Mouse (Mus musculus) inflammation-experienced regulatory T-cells, adult 6 months (primary cell): ENCODE results near the gene Clock. TPM values are rescaled to one million over a fixed set of nuclear protein-coding genes. Genes with fewer than 3 reads are reported as not detected.

Experiments used
- ATAC-seq: one replicate; pipeline ENCODE4 v1.8.0; 2017
- polyA plus RNA-seq, 3 experiments: library from polyadenylated mRNA; unstranded; fragments of 100-300 nt; shearing (Covaris generic); gene quantifications; one replicate each; pipeline ENCODE4 v1.2.1; 2017

The Clock gene
- 10 to 100 TPM; 14.9 to 19.4 (median 18.8) TPM for polyA plus RNA-seq

GRCm38 (mm10) chr5:76304452-76305341 is at the start of gene Clock:
Gene Clock (minus strand): TSS chr5:76304792.
- peak; percentile 74 for ATAC-seq

- ATAC-seq, result no peak
Measured at GRCm38 (mm10) chr5:76351953-76352611, 47.5 kb upstream of the Clock start.

DNA sequence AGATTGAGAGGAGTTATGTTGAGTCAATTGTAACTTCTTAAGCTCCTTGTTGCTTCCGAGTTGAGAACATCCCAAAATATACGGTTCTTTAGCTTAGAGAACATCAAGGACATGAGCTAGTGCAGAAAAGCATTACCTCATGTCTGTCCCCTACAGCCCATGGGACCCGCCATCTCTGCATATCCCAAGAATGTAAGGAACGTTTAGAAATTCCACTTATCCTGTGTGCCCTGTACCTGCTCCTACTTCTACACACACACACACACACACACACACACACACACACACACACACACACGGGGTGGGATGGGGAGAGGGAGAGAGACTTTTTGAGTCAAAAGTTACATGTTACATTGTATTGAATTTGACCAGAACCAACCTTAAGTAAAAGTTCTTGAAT is 46.9 kb upstream of the Clock start:
- ATAC-seq, result no peak

GRCm38 (mm10) chr5:76346137-76346536 is 41.5 kb upstream of the Clock start:
- ATAC-seq, result no peak

- ATAC-seq, result no peak
Measured at GRCm38 (mm10) chr5:76340931-76341330, 36.3 kb upstream of the Clock start.

GRCm38 (mm10) chr5:76337100-76337499 is 32.5 kb upstream of the Clock start:
- ATAC-seq, result peak; percentile 69

- ATAC-seq, result no peak
Measured at GRCm38 (mm10) chr5:76333833-76334232, 29.2 kb upstream of the Clock start.

GRCm38 (mm10) chr5:76330953-76331352 is 26.4 kb upstream of the Clock start, which contains the start of gene Pdcl2:
Gene Pdcl2 (minus strand): TSS chr5:76331156.
- no peak for ATAC-seq

DNA sequence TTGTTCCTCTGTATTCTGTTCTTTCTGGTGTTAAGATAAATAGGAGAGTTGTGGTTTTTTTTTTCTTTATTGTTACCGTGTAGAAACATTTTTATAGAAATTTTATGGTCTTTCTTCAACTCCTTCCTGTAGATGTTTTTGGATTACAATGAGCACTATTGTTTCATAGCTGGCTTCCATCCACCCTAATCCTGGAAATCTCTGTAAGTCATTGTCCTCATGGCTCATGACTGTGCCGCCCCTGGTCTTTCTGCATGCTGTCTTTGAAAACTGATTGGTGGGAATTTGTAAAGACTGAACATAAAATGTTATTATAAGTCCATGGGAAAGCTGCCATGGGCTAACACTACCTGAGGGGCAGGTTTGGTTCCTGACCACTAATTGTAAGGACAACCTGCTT is 22.7 kb upstream of the Clock start:
- ATAC-seq, result no peak

GRCm38 (mm10) chr5:76325113-76325512 is 20.5 kb upstream of the Clock start:
- no peak for ATAC-seq

DNA sequence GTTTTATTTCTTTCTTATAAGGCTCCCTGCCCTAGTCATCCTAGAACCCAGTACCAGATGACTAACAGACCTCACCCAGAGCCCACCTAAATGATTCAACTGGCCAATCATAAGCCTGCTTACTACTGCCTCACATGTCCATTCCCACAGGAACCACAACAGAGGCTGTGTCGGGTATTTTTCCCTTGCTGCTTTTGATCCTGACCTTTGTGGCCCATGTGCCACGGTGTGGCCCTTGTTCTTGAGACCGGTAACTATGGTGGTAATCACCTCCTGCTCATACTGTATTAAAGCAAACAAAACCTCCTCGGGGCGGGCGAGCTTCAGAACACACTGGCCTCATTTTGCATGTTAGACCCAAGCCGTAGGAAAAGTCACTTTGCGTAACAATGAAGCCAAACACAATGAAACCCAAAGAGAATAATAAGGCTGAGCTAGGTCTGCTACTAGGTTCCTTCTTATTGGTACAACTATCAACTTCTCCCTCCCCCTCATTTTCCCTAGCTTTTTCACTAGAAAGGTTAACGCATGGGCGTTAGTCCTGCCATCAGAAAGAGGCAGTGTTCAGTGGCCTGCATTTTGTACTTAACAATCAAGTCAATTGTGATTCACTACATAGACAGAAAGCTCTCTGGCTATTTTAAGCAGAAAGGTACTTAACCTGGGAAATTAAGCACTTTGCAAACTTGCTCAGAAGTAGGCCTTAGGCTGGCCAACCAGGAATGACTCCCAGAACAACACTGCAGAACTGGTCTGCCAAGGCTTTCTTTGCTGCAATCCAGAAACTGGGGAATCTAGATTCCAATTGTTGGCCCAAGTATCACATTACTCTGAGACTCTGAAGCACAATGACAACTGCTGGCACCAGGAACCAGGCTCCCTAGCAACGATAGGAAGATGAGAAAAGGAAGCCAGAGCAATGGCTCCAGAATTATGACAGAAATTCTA is 16.9 kb upstream of the Clock start:
- ATAC-seq, result no peak

- ATAC-seq, result no peak
Measured at GRCm38 (mm10) chr5:76308206-76308605, 3.6 kb upstream of the Clock start.

DNA sequence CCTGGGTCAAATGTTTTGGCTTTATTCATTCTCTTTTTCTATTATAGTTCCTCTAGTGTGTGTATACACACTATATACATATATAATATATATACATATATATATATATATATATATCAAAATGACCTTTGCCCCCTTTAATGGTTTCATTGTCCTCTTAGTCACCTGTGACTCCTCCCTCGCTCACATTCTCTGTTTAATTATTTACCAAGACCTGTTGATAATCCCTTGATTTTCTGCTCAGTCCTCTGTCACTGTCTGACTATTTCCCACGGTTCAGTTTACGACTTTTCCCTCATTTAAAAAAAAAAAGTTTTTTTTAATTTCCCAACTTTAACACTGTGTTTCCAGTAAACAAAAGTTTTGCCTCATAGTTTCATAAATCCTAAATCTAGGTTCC is 1.7 kb upstream of the Clock start:
- ATAC-seq, result no peak

DNA sequence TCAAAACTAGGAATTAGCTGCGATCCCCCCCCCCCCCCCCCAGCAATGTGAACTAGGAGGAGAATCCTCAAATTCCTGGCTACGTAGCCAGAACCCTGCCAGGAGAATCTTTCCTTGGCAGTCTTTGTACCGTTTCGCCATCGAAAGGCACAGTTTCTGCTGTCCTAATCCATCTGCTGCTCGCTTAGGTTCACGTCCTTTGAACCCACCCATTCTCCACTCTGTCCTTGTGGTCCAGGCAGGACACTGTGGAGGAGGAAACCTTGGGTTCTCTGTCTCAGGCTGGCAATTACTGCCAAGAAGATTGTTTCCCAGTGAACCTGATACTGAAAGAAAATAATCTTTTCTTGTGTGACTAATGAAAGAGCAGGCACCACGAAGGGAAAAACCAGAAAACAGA is 1.0 kb upstream of the Clock start:
- ATAC-seq, result no peak

- peak; percentile 66 for ATAC-seq
Measured at GRCm38 (mm10) chr5:76303745-76304451, 694 bp downstream of the Clock start.

DNA sequence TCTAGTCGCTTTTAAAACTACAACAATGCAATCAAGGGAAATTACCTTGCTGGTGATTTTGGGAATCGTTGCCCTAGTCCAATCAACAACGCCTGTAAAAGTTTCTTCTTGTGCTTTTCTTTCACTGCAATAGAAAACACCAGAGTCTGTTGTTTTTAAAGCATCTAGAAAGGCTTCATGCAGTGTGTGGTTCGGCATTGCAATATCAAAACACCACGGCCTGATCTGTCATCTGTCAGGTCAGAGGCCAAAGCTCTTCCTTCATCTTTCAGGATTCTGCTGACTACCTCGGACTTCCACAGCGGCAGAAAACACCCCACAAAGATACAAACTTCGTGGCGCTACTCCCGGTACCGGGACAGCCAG is 1.2 kb downstream of the Clock start:
- ATAC-seq, result no peak

DNA sequence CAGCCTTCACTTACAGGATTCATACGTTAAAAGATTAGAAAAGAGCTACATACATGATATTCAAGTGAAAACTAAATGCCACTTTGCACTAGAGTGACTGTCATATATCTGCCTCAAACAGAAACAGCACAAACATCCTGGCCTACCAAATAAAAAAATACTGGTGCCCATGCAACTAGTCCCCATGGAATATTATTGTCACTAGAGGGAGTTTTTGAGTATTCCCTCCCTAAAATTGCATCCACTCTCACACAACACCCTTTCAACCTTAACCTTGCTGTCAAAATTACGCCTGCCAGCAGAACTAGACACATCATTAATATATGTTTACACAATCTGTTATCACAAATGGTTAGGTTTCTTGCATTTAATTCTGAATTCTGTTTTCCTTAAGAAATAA is 2.6 kb downstream of the Clock start:
- ATAC-seq, result no peak

DNA sequence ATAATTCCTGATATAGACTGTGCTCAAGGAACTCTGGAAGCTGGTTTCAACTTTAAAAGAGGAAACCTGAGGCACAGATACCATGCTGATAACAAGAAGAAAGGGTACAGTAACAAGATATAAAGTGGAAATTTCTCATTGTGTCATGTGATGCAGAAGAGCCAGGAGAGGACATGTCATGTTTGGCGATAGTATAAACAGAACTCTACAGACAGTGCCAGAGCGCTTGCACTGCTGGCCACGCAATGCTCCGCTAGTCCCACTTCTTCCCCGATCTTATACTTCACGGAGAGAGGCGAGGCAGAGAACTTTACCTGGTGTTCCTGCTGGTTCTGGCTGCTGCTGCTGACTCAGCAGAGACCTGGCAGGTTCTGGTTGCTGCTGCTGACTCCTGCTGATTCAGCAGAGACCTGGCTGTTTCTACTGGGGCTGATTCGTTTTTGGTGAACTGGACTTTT is 15.3 kb downstream of the Clock start:
- no peak for ATAC-seq

DNA sequence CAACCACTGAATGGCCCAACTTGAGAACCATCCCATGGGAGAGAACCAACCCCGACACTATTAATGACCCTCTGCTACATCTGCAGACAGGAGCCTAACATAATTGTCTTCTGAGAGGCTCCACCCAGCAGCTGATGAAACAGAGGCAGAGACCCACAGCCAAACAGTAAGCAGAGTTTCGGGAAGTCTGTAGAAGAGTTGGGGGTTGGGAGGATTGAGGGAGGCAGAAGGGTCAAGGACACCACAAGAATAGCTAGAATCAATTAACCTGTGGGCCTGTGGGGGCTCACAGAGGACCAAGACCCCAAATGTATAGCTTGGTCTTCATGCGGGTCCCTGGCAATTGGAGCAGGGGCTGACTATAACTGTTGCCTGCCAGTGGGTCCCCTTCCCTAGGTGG is 16.3 kb downstream of the Clock start:
- no peak for ATAC-seq

GRCm38 (mm10) chr5:76287062-76287461 is 17.5 kb downstream of the Clock start:
- ATAC-seq, result no peak

- ATAC-seq, result no peak
Measured at GRCm38 (mm10) chr5:76285699-76286098, 18.9 kb downstream of the Clock start.

DNA sequence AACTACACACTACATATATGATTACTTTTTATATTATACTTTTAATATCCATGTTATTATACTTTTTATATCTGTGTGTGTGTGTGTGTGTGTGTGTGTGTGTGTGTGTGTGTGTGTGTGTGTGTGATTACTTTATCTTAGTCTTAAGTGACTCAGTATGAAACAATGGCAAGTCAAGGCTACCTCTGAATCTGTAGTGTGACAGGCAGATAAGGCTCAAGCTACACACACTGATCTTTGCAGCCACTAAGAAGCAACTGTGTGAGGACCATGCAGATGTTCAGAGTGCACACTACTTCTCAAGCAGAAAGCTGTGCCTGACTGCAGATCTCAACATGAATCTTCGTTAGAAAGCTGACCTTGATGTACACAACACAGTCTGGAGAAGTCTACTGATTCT is 20.7 kb downstream of the Clock start:
- no peak for ATAC-seq
